Mouse (Mus musculus): ENCODE measurements at regions not wholly inside any gene's neighbourhood (a gene's known extent, or its start where the extent isn't known, plus 50 kb on each side); places are given as distances from the start of the nearest gene placed in this dataset.

- Histone ChIP-seq H3K36me3 (ENCODE audit: control insufficient read depth, insufficient read depth, low read length, poor library complexity, severe bottlenecking) (no peaks in the 10 kb centered on the region), H3K27ac (ENCODE audit: insufficient read depth, low read length) (no peak overlapping the region), H3K4me3 (ENCODE audit: low read depth, low read length) (no peak overlapping the region), H3K4me1 (ENCODE audit: control insufficient read depth, insufficient read depth, low read length) (no peaks in the 10 kb centered on the region), H3K27me3 (ENCODE audit: control insufficient read depth, insufficient read depth, low read length, poor library complexity, severe bottlenecking) (no peaks in the 10 kb centered on the region), H3K9me3 (replicated peaks; ENCODE audit: control insufficient read depth, insufficient read depth, low read length, poor library complexity, severe bottlenecking) (no peaks in the 10 kb centered on the region), H3K9ac (ENCODE audit: low read depth, poor library complexity, severe bottlenecking) (no peak overlapping the region)
- no peak for TF ChIP-seq EP300 (IDR thresholded peaks at IDR 0.05; ENCODE audit: insufficient read depth, low read depth, low read length)
- TF ChIP-seq CTCF (IDR thresholded peaks at IDR 0.05; ENCODE audit: low read depth, low read length), result no peak
- no peak for TF ChIP-seq POLR2A (IDR thresholded peaks at IDR 0.05; ENCODE audit: insufficient read depth, low read length)
Observed at GRCm38 (mm10) chr13:78717686-78718431, 518.3 kb upstream of the Nr2f1 start.

- no peak overlapping the region for H3K9ac ChIP-seq (ENCODE audit: low read depth, poor library complexity, severe bottlenecking)
- no peaks in the 10 kb centered on the region for H3K4me1 ChIP-seq (ENCODE audit: control insufficient read depth, insufficient read depth, low read length)
- H3K4me3 ChIP-seq (ENCODE audit: low read depth, low read length), result no peak overlapping the region
- TF ChIP-seq POLR2A (IDR thresholded peaks at IDR 0.05; ENCODE audit: insufficient read depth, low read length), result no peak
- TF ChIP-seq EP300 (IDR thresholded peaks at IDR 0.05; ENCODE audit: insufficient read depth, low read depth, low read length), result no peak
- no peak for TF ChIP-seq CTCF (IDR thresholded peaks at IDR 0.05; ENCODE audit: low read depth, low read length)
- H3K36me3 ChIP-seq (ENCODE audit: control insufficient read depth, insufficient read depth, low read length, poor library complexity, severe bottlenecking), result no peaks in the 10 kb centered on the region
- H3K27ac ChIP-seq (ENCODE audit: insufficient read depth, low read length), result no peak overlapping the region
- no peaks in the 10 kb centered on the region for H3K9me3 ChIP-seq (replicated peaks; ENCODE audit: control insufficient read depth, insufficient read depth, low read length, poor library complexity, severe bottlenecking)
- no peaks in the 10 kb centered on the region for H3K27me3 ChIP-seq (ENCODE audit: control insufficient read depth, insufficient read depth, low read length, poor library complexity, severe bottlenecking)
Observed at GRCm38 (mm10) chr13:78717159-78717558, 517.6 kb upstream of the Nr2f1 start.

GRCm38 (mm10) chr13:78704693-78705092, 505.1 kb upstream of the Nr2f1 start:
- no peak overlapping the region for H3K4me3 ChIP-seq (ENCODE audit: low read depth, low read length)
- no peaks in the 10 kb centered on the region for H3K9me3 ChIP-seq (replicated peaks; ENCODE audit: control insufficient read depth, insufficient read depth, low read length, poor library complexity, severe bottlenecking)
- no peak overlapping the region for H3K27ac ChIP-seq (ENCODE audit: insufficient read depth, low read length)
- H3K36me3 ChIP-seq (ENCODE audit: control insufficient read depth, insufficient read depth, low read length, poor library complexity, severe bottlenecking), result no peaks in the 10 kb centered on the region
- no peaks in the 10 kb centered on the region for H3K27me3 ChIP-seq (ENCODE audit: control insufficient read depth, insufficient read depth, low read length, poor library complexity, severe bottlenecking)
- no peaks in the 10 kb centered on the region for H3K4me1 ChIP-seq (ENCODE audit: control insufficient read depth, insufficient read depth, low read length)
- TF ChIP-seq EP300 (IDR thresholded peaks at IDR 0.05; ENCODE audit: insufficient read depth, low read depth, low read length), result no peak
- TF ChIP-seq CTCF (IDR thresholded peaks at IDR 0.05; ENCODE audit: low read depth, low read length), result no peak
- no peak for TF ChIP-seq POLR2A (IDR thresholded peaks at IDR 0.05; ENCODE audit: insufficient read depth, low read length)
- no peak overlapping the region for H3K9ac ChIP-seq (ENCODE audit: low read depth, poor library complexity, severe bottlenecking)

GRCm38 (mm10) chr13:78697814-78698519, 498.4 kb upstream of the Nr2f1 start:
- H3K9ac ChIP-seq (ENCODE audit: low read depth, poor library complexity, severe bottlenecking), result no peak overlapping the region
- H3K36me3 ChIP-seq (ENCODE audit: control insufficient read depth, insufficient read depth, low read length, poor library complexity, severe bottlenecking), result no peaks in the 10 kb centered on the region
- no peaks in the 10 kb centered on the region for H3K4me1 ChIP-seq (ENCODE audit: control insufficient read depth, insufficient read depth, low read length)
- no peak overlapping the region for H3K4me3 ChIP-seq (ENCODE audit: low read depth, low read length)
- no peaks in the 10 kb centered on the region for H3K9me3 ChIP-seq (replicated peaks; ENCODE audit: control insufficient read depth, insufficient read depth, low read length, poor library complexity, severe bottlenecking)
- no peaks in the 10 kb centered on the region for H3K27me3 ChIP-seq (ENCODE audit: control insufficient read depth, insufficient read depth, low read length, poor library complexity, severe bottlenecking)
- TF ChIP-seq CTCF (IDR thresholded peaks at IDR 0.05; ENCODE audit: low read depth, low read length) (no peak), POLR2A (IDR thresholded peaks at IDR 0.05; ENCODE audit: insufficient read depth, low read length) (no peak), EP300 (IDR thresholded peaks at IDR 0.05; ENCODE audit: insufficient read depth, low read depth, low read length) (no peak)
- H3K27ac ChIP-seq (ENCODE audit: insufficient read depth, low read length), result no peak overlapping the region

- Histone ChIP-seq H3K27ac (ENCODE audit: insufficient read depth, low read length) (no peak overlapping the region), H3K9me3 (replicated peaks; ENCODE audit: control insufficient read depth, insufficient read depth, low read length, poor library complexity, severe bottlenecking) (no peaks in the 10 kb centered on the region), H3K4me1 (ENCODE audit: control insufficient read depth, insufficient read depth, low read length) (no peaks in the 10 kb centered on the region), H3K9ac (ENCODE audit: low read depth, poor library complexity, severe bottlenecking) (no peak overlapping the region), H3K27me3 (ENCODE audit: control insufficient read depth, insufficient read depth, low read length, poor library complexity, severe bottlenecking) (no peaks in the 10 kb centered on the region), H3K4me3 (ENCODE audit: low read depth, low read length) (no peak overlapping the region), H3K36me3 (ENCODE audit: control insufficient read depth, insufficient read depth, low read length, poor library complexity, severe bottlenecking) (no peaks in the 10 kb centered on the region)
- TF ChIP-seq POLR2A (IDR thresholded peaks at IDR 0.05; ENCODE audit: insufficient read depth, low read length) (no peak), CTCF (IDR thresholded peaks at IDR 0.05; ENCODE audit: low read depth, low read length) (no peak), EP300 (IDR thresholded peaks at IDR 0.05; ENCODE audit: insufficient read depth, low read depth, low read length) (no peak)
Observed at GRCm38 (mm10) chr13:78679255-78679895, 479.8 kb upstream of the Nr2f1 start.

All from ES-Bruce4 (cell line).